Mouse (Mus musculus): Measurements from ENCODE around the gene Slc25a45.

- TF ChIP-seq CTCF (IDR thresholded peaks at IDR 0.05; ENCODE audit: insufficient read depth, low read depth, low read length): no peak
- no peak for TF ChIP-seq POLR2A (IDR thresholded peaks at IDR 0.05; ENCODE audit: insufficient read depth, low read depth, low read length)
Measured at GRCm38 (mm10) chr19:5838892-5839165, 38.8 kb upstream of the Slc25a45 start.
